Mouse (Mus musculus) urinary bladder, postnatal 36 days (tissue): Measurements from ENCODE around the gene 2310061I04Rik.
"Not testable (repeated sequence)": the region's sequence is repeated elsewhere in the genome, so short reads cannot be mapped to it uniquely, and the experiment has no call there.

ENCODE experiments used
- DNase-seq, 2 experiments: peaks; one replicate each; pipeline ENCODE4 v3.0.0; 2022; ENCODE audit warnings: low spot score in 2 of 2, mixed read lengths in 1 of 2

Gene 2310061I04Rik

DNA sequence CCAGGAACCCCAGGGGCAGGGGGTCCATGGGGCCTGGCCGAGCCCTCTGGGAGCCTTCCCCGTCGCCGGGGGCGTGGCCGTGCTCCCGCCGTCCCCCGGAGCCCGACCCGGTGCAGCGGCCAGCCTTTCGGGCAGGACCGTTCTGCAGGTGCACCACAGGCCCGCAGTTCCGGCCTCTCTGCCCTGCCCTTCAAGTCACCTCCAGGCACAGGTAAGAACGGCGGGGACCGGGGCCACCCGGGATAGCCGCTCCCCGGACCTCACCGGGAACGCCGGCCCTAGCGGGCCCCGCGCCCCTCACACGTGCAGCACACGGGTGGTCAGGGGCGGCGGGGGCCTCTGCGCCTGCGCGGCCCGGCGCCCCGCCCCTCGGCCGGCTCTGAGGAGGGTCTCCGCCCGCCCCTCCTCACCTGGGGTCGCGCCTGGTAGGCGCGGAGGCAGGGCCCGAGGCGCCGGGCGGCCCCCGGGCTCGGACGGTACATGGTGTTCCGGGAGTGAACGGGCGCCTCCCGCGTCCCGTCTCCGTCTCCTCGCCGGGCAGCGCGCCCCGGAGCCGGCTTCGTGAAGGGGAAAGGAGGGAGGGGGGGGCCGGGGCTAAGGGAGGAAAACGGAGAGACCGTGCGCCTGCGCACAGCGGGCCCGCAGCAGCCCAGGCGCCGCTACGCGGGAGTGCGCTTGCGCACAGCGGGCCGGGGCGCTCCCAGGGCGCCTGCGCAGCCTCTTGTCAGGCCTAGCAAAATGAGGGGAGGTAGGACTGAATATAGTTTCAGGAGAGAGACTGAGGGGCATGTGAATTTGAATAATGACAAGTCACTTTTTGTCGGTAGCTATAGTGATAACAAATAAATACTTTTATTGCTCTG lies at the start of gene 2310061I04Rik:
2310061I04Rik (minus strand) TSS at position 651 of the 863 bp plus-strand sequence.
- DNase-seq: peak; percentile 75 to 87

DNA sequence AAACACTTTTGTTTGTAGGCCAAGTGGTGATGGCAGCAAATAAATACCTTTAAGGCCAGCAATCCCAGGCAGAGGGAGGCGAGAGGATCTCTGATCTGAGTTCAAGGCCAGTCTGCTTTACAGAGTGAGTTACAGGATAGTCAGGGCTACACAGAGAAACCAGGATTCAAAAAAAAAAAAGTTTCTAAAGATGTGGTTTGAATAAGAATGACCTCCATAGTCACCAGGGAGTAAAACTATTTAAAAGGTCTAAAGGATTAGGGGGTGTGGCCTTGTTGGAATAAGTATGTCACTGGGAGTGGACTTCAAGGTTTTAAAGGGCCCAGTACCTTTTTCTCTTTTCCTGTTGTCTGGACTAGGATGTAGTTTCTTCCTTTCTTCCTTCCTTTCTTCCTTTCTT lies 42.7 kb upstream of the 2310061I04Rik start:
- DNase-seq: no peak

DNA sequence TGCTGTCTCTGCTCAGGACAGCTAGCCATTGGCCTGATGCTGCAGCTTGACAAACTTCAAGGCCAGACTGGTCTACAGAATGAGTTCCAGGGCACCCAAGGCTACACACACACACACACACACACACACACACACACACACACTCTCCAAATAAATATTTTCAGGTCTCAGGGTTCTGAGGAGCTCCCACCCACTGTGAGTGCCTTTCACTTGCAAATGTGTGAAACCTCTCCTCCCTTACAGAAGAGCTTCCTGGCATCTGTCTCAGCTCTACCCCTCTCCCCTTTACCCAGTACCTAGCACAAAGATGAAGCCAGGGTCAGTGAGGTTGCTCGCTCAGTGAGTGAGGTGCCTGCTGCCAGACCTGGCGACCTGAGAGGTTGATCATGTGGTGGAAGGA lies 41.9 kb upstream of the 2310061I04Rik start:
- DNase-seq: no peak

DNA sequence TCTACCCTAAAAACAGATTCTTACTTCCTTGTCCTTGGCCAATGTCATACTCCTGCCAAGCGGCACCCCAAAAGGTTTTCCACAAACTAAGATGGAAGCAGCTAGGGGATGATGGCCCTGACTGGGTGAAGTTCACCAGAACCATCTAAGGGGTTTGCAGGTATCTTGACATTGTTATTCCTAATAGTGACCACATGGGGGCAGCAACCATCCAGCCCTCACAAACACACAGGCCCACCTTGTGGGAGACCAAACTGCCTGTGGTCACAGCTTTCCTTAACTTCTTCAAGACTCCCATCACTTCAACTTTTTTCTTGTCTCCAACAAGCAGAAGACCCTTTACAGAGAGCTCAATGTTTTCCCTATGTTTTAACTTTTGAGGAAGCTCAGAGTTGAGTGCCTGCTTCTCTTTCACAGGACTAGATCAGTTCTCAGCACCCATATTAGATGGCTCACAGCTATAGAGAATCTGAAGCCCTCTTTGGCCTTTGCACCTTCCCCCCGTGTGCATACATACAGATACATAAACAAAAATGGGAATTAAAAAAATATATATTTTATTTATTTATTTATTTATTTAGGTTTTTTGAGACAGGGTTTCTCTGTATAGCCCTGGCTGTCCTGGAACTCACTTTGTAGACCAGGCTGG lies 40.6 kb upstream of the 2310061I04Rik start:
- DNase-seq: peak in 1 of 2 experiments; percentile 15

DNA sequence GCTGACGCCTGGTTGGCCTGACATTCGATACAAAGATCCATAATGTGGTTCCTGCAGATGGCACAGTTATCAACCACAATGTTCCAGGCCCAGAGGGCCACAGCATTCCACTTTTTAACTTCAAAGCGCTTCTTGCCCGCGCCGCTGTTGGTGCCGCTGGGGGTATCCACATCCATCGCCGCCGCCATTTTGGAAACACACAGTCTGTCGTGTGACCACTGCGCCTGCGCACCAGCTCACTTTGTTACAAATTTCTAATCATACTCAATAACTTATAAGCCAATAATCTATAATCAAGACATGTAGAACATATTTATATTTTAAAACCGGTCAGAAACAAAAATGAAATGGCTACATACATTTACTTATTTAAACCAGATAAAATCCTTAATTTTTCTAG lies 38.5 kb upstream of the 2310061I04Rik start:
- not testable (repeated sequence) for DNase-seq

DNA sequence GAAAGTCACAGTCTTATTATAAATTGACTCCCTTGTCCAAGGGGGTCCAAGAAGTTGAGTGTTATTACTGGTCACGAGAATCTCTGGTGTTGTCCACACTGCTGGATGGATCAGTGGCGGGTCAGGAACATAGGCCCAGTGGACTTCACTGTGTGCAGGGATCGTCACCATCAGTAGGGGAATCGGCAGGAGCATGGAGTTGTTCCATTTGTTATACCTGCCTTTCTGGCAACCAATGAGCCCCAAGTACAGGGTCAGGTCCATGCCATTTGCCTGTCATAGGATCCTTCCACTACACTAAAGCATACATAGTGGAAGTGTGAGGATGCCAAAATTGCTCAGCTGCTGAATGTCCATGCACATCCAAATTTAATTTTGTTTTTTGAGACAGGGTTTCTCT lies 35.4 kb upstream of the 2310061I04Rik start:
- DNase-seq: no peak

DNA sequence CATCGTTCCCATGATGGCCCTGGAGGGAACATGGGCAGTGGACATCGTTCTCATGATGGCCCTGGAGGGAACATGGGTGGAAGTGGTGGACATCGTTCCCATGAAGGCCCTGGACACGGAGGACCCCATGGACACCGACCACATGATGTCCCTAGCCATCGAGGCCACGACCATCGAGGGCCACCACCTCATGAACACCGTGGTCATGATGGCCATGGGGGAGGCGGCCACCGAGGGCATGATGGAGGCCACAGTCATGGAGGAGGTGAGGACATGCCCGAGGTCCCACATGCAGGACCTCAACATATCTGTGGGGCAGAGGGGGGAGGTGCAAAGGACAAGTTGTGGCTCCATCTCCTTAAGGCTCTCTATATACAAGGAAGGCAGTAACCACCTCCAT lies 33.4 kb upstream of the 2310061I04Rik start:
- DNase-seq: no peak

DNA sequence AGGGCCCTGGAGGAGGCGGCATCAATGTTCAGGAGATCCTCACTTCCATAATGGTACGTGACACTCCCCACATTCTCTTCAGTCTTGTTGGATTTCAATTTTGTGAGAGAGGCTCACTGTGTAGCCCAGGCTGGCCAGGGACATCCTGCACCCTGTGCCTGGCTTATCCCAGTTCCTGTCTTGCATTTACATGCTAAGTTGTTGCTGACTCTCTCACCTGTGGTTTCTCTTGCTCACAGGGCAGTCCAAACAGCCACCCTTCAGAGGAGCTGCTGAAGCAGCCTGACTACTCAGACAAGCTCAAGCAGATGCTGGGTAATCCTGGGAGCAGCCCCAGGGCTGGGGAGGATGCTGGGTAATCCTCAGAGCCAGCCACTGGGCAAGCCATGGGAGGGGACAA lies 32.3 kb upstream of the 2310061I04Rik start:
- no peak for DNase-seq

DNA sequence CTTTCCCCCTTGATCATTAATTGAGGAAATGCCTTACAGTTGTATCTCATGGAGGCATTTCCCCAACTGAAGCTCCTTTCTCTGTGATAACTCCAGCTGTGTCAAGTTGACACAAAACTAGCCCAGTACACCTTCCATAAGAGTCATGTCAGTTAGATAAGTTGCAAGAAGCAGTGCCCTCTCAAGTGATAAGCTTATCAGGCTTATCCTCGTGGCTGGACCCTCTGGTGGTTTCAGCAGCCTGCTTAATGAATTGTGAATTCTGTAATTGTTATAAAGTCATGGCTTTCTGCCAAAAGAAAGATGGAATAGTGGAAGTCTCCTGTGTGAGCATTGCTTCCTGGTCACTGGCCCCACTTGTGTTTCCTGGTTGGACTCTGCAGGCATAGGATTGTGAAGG lies 30.2 kb upstream of the 2310061I04Rik start:
- no peak for DNase-seq

DNA sequence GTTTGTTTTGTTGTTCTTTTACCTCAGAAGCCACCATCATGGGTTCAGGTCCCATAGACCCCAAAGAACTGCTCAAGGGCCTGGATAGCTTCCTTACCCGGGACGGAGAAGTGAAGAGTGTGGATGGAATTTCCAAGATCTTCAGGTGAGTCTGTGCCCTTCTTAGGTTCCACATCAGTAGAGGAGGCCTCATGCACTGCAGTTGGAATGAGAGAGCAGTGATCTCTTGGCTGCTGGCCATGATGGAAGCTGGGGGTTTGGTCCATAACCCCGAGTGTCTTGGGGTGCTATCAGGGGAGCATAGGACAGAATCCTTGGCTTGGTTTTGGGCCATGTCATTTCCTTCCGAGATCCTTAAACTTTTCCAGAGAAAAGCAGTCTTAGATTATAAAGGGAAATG lies 26.1 kb upstream of the 2310061I04Rik start:
- DNase-seq: no peak

DNA sequence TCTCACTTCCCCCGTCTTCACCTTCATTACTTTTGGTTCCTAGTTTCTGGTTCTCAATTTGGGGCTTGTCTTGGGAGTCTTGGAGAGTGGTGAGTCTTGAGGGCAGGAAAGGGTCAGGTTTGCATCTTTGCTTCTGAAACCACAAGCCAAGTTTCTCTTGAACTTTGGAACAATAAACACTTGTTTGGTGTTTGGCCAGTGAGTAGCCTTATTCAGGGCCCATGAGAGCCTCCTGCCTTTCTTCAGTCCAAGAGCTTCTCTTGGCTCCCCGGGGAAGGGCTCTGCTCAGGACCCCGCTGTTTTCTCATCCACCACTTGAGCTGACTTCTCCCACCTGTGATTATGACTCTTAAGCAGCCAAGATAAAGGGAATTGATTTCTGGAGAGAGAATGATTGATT lies 25.3 kb upstream of the 2310061I04Rik start:
- DNase-seq: no peak

DNA sequence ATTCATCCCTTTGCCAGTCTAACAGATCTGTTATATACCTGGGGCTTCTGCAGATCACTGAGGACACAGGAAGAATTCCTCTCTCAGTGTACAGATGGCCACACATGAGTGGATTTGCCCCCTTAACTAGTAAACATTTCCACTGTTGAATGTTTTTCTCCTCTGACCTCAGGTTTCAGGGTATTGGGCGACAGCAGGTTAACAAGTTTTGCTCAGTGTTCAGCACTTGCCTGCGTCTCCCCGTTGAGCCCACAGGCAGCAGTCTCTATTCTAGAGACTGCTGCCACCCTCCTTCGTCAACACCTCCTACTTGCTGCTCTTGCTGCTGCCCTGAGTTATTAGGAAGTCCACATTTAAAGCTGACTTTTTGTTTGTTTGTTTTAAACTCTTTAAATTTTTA lies 24.5 kb upstream of the 2310061I04Rik start:
- DNase-seq: no peak

DNA sequence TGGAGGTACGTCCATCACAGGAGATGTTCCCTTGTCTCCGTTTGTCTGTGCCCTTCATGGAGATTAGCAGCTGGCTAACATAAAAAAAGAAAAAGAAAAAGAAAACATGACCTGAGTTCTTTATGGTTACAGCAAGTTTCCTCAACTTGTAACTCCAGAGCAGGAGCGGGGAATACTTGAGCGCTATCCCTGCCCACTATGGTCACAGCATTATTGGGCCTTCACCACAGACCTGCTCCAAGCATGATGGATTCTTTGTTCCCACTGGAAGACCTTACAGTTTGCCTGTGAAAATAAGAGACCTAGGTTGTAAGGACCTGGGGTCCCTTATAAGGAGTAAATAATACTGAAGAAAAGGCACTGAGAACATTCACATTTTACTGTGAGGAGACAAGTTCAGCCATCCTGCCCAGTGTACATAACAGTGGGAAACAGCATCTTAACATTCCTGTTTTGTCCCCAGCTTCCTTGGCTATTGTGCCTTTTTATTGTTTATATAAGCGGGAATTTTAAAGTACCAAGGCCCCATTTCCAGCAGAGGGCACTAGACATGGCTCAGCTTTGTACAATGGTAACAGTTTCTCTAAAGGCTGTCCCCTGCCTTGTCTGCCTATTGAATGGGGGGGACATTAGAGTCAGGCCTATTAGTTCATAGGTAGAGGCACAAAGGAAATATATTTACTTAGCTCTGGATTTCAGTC lies 23.8 kb upstream of the 2310061I04Rik start:
- no peak for DNase-seq

DNA sequence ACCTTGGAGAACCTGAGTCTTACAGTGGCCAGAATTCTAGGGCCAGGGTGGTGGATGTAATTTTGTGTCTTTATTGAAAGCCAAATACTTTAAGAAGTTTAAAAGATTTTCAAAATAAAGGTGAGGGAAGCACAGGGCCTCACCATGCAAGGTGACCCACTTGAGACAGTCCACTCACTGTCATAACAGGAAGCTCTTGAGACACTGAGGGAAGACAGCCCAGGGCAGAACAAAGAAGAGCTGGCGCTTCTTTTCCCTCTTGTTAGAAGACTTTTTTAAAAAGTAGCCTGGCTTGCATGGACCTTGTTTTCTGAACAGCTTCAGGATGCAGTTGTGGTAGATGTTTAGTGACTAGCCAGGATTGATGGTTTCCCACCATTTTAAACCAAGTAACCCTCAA lies 23.2 kb upstream of the 2310061I04Rik start:
- DNase-seq: no peak

DNA sequence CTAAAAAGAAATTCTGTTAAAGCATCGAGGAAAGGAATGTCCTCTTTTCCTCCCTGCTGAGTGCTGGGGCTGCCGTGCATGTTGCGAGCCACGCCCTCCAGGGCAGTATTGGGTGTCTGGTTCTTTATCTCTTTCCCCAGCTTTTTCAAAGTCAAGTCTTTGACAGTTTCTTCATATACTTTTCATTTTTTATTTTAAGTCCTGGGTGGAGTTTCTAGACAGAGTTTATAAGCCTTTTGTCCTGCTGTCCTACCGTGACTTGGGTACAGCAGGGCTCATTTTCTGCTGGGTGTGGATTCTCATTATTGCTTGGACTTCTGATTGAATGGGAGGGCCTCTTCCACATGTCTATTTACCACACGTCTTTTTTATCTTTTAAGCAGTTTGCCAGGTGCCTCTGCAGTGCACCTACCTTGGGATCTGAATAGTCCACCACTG lies 22.7 kb upstream of the 2310061I04Rik start:
- DNase-seq: no peak

DNA sequence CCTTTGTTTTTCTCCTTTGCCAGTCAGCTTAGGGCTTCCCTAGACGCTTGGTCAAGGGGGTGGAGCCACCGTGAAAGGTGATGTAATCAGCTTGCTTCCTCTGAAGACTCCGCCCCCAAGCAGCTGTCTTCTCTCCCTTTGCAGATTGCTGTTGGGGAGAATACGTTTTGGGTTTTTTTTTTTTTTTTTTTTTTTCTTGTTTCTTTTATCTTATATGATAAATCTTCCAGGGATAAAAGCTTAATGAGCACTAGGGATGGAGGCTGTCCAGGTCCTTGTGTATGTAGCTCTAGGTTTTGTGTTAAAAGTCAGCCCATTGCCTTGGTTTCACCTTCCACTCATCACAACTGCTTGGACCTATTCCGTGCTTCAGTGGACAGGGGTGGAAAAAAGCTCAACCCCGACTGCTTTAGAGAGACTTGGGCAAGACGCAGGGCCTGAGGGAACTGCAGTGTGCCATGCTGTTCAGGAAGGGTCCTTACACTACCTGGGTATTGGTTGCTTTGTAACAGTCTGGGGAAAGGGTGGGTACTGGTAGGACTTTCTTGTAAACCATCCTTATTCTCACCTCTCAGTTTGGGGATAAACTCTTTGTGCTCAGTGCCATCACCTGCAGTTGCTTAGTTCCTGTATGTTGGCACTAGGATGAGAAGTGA lies 22.0 kb upstream of the 2310061I04Rik start:
- peak; percentile 88 to 95 for DNase-seq

DNA sequence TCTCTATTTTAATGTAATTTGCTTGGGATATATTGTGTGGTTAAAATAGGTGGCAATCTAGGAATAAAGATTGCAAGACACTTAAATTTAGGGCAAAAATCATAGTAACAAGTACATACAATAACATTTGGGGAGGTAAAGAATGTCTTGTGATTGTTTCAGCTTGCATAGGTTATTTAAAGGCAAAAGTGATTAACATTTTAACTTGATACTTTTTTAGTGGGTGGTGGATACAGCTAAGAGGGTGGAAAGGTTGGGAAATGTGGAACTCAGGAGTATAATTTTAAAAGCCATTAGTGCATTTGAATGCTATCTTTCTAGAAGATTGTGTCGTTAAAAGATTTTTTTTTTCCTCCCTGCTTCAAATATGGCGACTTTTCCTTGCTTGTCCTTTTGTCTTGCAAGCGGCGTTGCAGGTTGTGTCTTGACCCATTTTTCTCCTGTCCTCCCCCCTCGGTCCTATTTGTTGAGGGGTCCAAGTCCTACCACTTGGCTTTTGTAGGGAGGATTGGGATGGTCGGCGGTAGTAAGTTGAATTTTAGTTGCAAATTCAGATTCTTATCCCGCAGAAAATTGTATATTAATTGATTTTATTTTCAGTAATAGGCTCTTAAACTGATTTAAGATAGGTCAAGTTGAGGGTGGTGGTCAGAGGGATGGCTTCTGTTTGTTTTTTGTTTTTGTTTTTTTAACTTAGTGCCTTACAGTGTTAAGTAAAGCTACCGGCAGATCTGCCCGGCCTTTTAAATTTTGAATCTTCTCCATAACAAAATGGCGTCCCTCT lies 21.2 kb upstream of the 2310061I04Rik start:
- DNase-seq: peak in 1 of 2 experiments; percentile 33

DNA sequence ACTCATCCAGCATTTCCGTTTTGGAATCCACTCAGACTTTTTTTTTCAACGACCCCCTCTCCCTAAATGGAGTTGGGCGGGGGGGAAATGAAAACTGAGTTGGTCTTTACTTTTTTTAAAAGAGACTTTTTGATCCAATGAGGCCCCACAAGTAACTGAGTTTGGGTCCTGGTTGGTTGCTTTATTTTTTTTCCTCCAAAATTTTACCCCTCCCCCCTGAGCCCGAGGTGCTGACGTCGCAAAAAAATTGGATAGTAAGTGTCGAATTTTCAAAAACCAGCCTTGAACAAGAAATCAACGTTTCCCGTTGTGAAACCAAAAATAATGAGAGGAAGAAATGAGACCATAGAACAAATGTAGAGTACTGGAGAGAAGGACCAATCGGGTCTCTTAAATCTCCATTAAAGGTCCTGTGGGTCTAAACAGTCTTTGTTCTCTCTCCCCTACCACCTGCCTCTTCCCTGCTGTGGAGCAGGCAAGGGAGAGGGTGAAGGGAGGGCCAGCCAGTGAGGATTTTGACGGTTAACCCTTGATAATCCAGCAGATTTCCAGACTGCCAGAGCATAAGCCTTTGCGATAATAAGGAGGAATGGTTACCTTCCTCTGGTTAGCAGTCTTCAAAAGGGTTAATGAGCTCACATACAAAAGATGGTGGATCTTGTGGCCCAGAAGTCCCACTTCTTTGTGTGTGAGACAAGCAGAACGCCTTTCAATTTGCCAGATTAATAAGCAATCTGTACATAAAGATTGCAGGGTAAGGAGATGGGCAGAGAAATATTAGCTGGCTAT lies 20.4 kb upstream of the 2310061I04Rik start:
- peak in 1 of 2 experiments; percentile 33 for DNase-seq

DNA sequence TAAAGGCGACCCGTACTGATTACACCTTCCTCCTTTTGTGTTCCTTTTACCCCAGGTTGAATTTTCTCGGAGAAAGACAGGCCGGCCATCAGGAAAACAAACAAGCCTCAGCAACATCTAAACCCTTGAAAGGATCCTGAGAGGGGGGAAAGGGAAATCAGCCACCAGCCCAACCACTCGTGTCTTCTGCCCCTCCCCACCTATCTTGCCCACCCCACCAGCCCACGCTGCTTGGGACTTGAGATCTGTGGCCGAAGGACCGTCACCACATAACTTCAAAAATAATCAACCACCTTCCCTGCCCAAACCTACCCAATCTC lies 19.9 kb upstream of the 2310061I04Rik start:
- peak in 1 of 2 experiments; percentile 32 for DNase-seq
